In genomic region chr10:17522026-17522541, GRCm38 (mm10) we compare ENCODE assay signal across 9 mouse cellular contexts.
DNase-seq lines count a peak whose midpoint lies in the region; ATAC-seq and TF ChIP-seq lines count a peak whose summit lies in the region.
"Had no signal": no experiment of that assay in that cellular context is flagged by ENCODE, and none has a peak within 500 bp of the region (broad histone marks: within the 10 kb centered on the region; RNA-seq: fewer than 3 reads in every experiment).

No protein-coding gene starts in this region.

- ATAC-seq in lung, embryonic 14.5 days (ENCODE audit: insufficient read depth), result no peak

- no peak for TF ChIP-seq CTCF in gastrocnemius, adult 2 months (IDR thresholded peaks at IDR 0.05)
- no peak for TF ChIP-seq CTCF in lung, embryonic 14.5 days (IDR thresholded peaks at IDR 0.05; ENCODE audit: low read depth)

- H3K27ac ChIP-seq in gastrocnemius, adult 2 months, result peak overlapping the region; percentile 72
- no peak overlapping the region for H3K27ac ChIP-seq in lung, embryonic 14.5 days (ENCODE audit: low read depth)
- H3K27ac ChIP-seq: lung, embryonic 15.5 days had no signal

- no peaks in the 10 kb centered on the region for H3K27me3 ChIP-seq in lung, embryonic 14.5 days (ENCODE audit: insufficient read depth, low read length)
- H3K27me3 ChIP-seq: lung, embryonic 15.5 days had no signal

- intact Hi-C loops in left cerebral cortex, postnatal 25 days (cut with DNase I), result no loop called here
- intact Hi-C loops in left cerebral cortex, postnatal 14 days (cut with DNase I), result no loop called here
- intact Hi-C loops in gastrocnemius, adult 2 months (cut with DNase I), result loop anchor here (5.0 kb wide), 1 partner anchor 200 kb away; the partner anchor contains the start of gene Cited2

- 23% methylated on average over 5 of the region's 5 CpGs for WGBS in lung, embryonic 14.5 days

- H3K4me1 ChIP-seq in lung, embryonic 14.5 days (ENCODE audit: insufficient read depth), result no peaks in the 10 kb centered on the region

- no peak overlapping the region for H3K4me2 ChIP-seq in lung, embryonic 14.5 days
- H3K4me2 ChIP-seq: lung, embryonic 15.5 days had no signal

- H3K9ac ChIP-seq in lung, embryonic 14.5 days, result no peak overlapping the region
- H3K9ac ChIP-seq: lung, embryonic 15.5 days had no signal

- H3K9me3 ChIP-seq in lung, embryonic 14.5 days (ENCODE audit: low read depth, low read length), result no peaks in the 10 kb centered on the region
- H3K9me3 ChIP-seq: lung, embryonic 15.5 days had no signal

- H3K4me3 ChIP-seq in gastrocnemius, adult 2 months, result peak overlapping the region; percentile 45
- no peak overlapping the region for H3K4me3 ChIP-seq in lung, embryonic 14.5 days (ENCODE audit: low read depth, low read length)
- H3K4me3 ChIP-seq: lung, embryonic 15.5 days had no signal

- DNase-seq in left cerebral cortex, postnatal 25 days (ENCODE audit: low spot score in 2 of 2), result peak; percentile 22 to 24
- no peak for DNase-seq in left cerebral cortex, postnatal 14 days (ENCODE audit: low spot score in 2 of 2)
- peak; percentile 5 for DNase-seq in c-Kit-positive CD71-positive TER-119-positive erythroid progenitor cells, embryonic 14.5 days (ENCODE audit: low spot score)
- peak; percentile 88 for DNase-seq in gastrocnemius, adult 2 months
- DNase-seq in kidney, adult 9 months, result peak; percentile 91
- DNase-seq in lung, embryonic 14.5 days, result peak; percentile 34
- DNase-seq in MN1 (ENCODE audit: low spot score), result no peak
- DNase-seq in frontal cortex, postnatal 36 days (ENCODE audit: low spot score in 2 of 2), result no peak

- H3K36me3 ChIP-seq in lung, embryonic 14.5 days (ENCODE audit: insufficient read depth), result no peaks in the 10 kb centered on the region
- H3K36me3 ChIP-seq: lung, embryonic 15.5 days had no signal

Comparison
In these comparisons a context has a peak if more than half of its experiments do, and no peak if none do; other contexts are left out.
1. DNase-seq: peak in left cerebral cortex, postnatal 25 days (2 of 2), c-Kit-positive CD71-positive TER-119-positive erythroid progenitor cells, embryonic 14.5 days (single experiment), gastrocnemius, adult 2 months (single experiment), kidney, adult 9 months (single experiment) and lung, embryonic 14.5 days (single experiment); none in left cerebral cortex, postnatal 14 days (0 of 2), MN1 (single experiment) and frontal cortex, postnatal 36 days (0 of 2).